Mouse (Mus musculus): Measurements from ENCODE around the gene Atp8b4. TPM values are rescaled to one million over a fixed set of nuclear protein-coding genes. Genes with fewer than 3 reads are reported as not detected.
"Not testable (repeated sequence)": the region's sequence is repeated elsewhere in the genome, so short reads cannot be mapped to it uniquely, and the experiment has no call there.

Gene Atp8b4
- total RNA-seq (2021): under 1 TPM; 0.17 to 0.20 TPM
- long read RNA-seq, experiment 1: 0 reads
- long read RNA-seq, experiment 2: 0 reads

DNA sequence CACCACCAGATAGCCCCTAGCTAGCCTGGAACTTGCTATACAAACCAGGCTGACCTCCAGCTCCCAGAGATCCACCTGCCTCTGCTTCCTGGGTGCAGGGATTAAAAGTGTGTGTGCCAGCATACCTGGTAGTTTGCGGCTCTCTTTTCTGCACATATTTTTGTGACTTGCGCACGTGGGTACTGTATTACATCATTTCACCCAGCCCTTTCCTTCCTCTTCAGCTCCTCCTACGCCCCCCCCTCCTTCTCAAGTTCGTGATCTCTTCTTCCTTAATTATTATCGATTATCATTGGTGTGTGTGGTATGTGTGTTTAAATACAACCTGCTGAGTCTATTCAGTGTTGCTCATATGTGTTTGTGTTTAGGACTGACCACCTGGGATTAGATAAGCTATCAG, at the start of gene Atp8b4:
Gene Atp8b4, minus strand, starts transcription at position 154 of the 400 bp plus-strand sequence.
- intact Hi-C loops (cut with DNase I): no loop called here
- DNase-seq: no peak

DNA sequence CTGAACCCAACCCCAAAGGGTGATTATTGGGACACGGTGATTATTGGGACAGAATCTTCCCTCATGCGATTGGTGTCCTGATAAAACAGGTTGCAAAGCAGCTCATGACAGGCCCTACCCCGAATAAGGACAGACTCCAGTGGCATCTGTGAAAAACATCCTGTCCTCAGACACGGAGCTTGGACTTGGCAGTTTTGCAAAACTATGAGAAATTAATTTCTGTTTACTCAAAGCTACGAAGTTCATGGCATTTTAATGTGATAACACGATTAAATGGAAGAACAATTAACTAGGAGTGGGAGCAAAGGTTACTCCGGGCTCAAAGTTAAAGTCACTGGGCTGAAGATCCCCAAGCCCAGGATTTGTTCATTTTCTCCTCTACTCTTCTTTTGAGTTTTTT, 49.2 kb upstream of the Atp8b4 start:
- no peak for DNase-seq
- intact Hi-C loops (cut with DNase I): no loop called here

DNA sequence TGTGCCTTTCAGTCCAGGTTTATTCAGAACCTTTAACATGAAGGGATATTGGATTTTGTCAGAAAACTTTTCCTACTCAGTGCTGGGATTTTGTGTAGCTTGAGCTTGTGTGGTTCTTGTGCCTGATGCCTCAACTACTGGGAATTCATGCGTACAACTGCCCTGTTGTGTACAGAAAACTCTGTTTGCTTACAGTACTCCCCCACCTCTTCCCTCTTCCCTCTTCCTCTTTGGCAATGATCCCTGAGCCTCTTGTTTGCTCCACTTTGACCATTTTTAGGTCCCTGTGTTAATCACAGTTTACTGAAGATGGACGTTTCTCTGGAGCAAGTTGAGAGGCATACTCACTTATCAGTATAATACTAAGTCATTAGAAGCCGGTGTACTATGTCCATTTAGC, 45.9 kb upstream of the Atp8b4 start:
- intact Hi-C loops (cut with DNase I): no loop called here
- no peak for DNase-seq

DNA sequence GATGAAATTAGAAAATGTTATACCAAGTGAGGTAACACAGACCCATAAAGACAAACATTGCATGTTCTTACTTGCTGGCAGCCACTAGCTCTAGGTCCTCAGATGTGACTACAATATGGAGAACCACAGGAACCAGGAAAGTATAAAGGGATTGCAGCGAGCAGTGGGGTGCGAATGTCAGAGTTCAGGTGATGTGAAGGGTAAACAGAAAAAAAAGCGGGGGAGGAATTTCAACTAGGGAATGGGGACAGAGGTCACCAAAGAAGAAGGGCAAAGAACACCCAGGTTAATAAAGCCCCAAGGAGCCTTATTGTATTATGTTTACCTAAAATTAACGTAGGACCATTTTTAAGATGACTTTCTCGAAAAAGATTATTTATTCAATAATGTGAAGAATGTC, 44.8 kb upstream of the Atp8b4 start:
- intact Hi-C loops (cut with DNase I): no loop called here
- no peak for DNase-seq

DNA sequence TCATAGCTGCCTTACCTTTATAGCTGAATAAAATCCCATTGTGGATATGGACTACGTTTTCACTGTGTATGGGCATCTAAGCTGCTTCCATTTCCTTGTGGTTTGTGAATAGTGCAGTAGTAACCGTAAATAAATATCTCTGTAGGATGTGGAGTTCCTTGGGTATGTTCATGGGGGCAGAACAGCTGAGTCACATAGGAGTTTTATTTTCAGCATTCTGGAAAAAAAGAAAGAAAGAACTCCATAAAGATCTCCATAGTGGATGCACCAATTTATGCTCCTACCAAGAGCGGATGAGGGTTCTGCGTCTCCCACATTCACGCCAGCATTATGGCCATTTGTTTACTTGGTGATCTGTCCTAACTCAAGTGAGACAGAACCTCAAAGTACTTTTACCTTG, 41.7 kb upstream of the Atp8b4 start:
- DNase-seq: no peak
- intact Hi-C loops (cut with DNase I): no loop called here

DNA sequence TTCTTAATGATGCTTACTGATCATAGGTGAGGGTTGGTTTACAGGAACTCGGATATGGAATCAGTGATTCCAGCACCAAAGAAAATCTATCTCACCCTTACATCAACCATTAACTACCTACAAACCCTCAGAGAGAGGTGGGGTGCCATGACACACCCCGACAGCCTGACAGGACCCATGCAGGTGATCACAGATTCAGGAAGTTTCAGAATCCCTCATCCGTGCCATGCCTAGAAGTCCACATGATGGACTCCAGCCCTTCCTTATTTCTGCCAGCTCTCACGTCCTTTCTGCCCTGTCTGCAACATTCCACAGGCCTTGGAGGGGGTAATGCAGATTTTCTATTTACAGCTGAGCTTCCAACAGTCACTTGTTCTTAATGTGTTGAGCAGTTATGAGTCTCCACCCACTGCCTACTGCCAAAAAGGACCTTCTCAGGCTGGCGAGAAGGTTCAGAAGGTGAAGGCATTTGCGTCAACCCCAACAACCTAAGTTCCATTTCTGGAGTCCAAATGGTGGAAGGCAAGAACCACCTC, 40.0 kb upstream of the Atp8b4 start:
- intact Hi-C loops (cut with DNase I): no loop called here
- DNase-seq: no peak

DNA sequence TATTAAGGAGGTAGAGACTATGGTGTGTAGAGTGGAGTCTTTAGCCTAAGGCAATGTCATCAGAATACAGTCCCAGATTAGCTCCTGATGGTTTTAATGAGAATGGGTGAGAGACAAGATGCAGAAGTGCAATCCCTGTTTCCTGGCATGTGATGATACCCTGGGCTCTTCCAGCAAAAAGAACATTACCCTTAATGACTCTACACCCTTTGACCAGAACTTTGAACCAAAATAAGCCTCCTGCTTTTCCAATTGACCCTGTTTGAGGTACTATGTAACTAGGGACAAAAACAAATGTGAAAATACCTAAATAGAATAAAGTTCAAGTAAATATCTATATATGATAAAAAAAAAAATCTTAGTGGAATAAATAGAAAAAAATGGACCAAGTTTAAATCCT, 37.2 kb upstream of the Atp8b4 start:
- DNase-seq: no peak
- intact Hi-C loops (cut with DNase I): no loop called here

DNA sequence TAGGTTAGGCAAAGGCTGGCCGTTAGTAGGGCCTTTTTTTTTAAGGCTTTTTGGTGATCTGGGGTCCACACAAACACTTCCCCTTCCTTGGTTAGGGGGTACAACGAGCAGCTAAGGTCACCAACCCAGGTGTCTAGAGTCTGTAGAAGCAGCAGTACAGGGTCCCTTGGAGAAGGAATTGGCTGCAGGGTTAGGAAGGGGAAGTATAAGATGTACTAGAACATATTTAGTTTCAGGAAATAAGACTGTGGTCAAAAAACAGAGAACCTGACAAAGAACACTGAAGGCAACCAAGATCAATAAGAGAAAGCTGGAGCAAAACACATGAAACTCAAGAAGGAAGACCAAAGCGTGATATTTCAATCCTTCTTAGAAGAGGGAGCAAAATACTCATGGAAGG, 30.1 kb upstream of the Atp8b4 start:
- intact Hi-C loops (cut with DNase I): no loop called here
- no peak for DNase-seq

DNA sequence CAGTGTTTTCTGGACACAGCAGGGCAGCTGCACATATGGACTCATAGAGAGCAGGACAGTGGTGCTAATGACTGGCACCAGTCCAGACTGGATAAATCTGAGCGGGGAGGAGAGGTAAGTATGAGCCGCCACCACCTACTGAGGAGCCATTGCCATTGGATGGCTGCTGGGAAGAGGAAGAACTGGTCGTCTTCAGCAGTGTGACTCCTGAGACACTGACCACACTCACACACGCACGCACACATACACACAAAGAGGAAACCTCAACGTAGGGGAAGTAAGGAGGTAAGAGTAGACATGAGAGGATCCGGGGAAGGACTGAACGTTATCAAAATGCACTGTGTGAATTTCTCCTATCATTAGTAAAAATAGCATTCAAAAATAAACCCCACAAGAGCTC, 27.0 kb upstream of the Atp8b4 start:
- intact Hi-C loops (cut with DNase I): loop anchor here (10.0 kb wide), 1 partner anchor 633 kb away; no protein-coding TSS in a partner anchor
- no peak for DNase-seq

DNA sequence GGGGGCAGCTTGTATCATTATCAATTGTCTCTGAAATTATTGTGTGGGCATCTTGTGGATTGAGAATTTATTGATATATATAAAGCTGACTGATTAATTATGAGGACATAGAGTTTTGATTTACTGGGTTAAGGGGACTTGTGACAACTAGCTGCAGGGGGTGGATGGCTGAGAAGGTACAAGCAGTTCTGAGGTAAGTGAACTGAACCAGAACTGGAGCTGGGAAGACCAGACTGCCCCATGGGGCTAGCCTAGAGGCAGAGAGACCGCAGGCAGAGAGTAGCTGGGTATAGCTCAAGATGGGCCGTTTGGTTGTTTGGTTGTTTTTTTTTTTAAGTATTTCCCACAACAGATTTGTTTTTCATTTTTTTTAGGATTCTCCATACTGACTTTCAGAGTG, 23.8 kb upstream of the Atp8b4 start:
- DNase-seq: no peak
- intact Hi-C loops (cut with DNase I): loop anchor here (5.0 to 10.0 kb wide), 2 partner anchors 92 to 629 kb away; no protein-coding TSS in a partner anchor

DNA sequence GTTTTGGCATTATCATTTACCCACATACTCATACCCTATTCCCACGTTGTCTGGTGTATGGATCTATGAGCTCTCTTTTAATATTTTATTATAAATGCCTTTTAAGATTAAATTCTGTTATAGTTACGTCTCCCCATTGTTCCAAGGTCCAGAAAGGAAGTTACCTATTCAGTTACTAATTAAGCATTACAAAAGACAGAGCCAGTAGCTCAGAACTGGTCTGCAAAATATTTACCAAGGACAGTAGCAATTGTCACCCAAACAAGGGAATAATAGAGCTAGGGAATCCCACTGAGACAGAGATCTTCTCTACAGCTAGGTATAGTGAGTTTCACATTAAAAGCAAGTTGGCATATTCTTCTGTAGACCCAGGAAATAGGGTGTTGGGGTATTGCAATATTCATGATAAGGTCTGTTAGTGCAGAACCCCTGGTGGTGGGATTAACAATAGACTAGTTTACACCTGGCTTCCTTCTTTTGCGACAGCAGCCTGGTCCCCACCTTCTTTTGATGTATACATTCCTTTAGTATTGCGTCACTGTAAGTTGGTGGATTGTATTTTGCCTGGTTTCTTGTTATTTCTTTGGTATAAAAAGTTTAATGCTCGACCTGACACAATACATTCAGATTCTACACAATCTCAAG, 22.7 kb upstream of the Atp8b4 start:
- intact Hi-C loops (cut with DNase I): loop anchor here (5.0 to 10.0 kb wide), 2 partner anchors 91 to 628 kb away; no protein-coding TSS in a partner anchor
- DNase-seq: not testable (repeated sequence)

DNA sequence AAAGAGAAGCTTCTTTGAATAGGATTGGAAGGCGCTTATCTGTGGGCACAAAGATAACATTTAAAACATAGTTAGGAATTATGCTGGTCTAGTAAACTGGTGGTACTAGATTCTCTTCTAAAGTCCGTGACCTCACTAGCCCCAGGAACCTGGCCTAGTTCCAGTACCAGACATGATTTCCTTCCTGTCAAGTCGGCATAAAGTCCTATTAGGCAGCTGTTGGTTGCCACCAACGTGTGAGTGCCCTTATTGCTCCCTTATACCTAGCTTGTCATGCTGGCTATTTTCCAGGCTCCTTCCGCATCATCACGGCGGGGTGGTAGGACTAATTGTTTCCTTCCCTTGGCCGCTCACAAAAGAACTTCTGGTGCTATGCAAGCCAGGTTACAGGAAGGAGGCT, 21.6 kb upstream of the Atp8b4 start:
- DNase-seq: no peak
- intact Hi-C loops (cut with DNase I): loop anchor here (5.0 to 10.0 kb wide), 2 partner anchors 90 to 627 kb away; no protein-coding TSS in a partner anchor

DNA sequence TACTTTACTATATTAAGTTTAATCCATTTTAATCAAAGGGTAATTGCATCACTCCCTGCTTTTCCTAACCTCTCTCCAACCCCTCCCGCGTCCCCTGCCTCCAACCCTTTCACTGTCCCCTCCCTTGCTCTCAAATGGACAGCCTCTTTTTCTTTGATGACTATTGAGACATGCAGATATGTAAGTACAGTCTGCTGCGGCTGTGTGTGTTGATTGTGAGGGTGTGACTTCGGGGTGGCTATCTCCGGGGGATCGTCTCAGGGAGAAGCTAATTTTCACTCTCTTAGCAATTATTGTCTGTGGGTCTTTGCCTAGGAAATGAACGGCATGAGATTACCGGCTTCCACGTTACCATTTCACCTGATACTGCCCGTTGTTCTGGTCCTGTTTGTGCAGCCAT, 21.0 kb upstream of the Atp8b4 start:
- no peak for DNase-seq
- intact Hi-C loops (cut with DNase I): loop anchor here (5.0 to 10.0 kb wide), 2 partner anchors 89 to 627 kb away; no protein-coding TSS in a partner anchor

DNA sequence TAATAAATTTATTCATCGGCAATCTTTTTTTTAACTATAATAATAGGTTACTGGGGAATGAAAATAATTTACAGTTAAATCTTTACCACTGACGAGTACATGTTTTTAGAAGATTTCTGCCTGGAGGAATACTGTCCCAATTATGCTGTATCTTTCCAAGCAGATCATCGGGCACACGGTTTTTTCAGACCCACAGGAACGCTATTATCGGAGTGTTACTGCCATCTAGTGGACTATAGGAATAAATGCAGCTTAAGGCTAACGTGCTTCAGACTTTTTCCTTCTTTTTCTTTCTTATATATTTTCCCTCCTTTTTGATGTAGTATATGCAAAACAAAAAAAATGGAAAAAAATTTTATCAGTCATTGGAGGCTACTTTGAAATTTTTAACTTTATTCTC, 20.4 kb upstream of the Atp8b4 start:
- no peak for DNase-seq

DNA sequence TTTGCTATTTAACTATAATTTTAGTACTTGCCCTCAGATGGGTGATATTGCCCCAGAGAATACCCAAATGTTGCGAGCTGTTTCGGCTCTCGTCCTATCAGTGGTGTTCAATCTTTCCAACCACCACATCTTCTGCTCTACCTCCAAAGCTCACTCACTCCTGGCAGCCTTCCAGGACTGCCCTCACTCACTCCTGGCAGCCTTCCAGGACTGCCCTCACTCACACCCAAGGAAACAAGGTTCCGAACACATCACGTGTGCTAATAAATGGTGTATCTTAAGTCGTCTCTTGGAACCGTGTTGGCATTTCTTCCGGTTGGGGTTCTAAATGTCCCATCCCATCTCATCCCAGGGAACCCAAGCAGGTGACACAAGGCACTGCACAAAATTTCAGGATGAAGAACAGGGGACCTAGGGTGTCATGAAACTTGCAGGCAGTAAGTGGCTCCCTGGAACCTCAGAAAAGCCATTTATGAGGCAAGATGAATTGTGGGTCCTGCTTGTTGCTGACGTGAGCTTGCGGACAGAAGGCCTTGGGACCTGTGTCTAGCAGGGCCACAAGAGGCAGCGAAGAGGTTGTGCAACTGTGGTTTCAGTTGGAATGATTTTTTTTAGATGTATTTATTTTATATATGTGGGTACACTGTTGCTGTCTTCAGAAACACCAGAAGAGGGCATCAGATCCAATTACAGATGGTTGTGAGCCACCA, 19.6 kb upstream of the Atp8b4 start:
- DNase-seq: no peak
- intact Hi-C loops (cut with DNase I): loop anchor here (5.0 to 10.0 kb wide), 3 partner anchors 88 to 625 kb away; no protein-coding TSS in a partner anchor

More for the DNA sequence above, 20.4 kb upstream of the Atp8b4 start:
- intact Hi-C loops (cut with DNase I): loop anchor here (5.0 to 10.0 kb wide), 2 partner anchors 89 to 626 kb away; no protein-coding TSS in a partner anchor

DNA sequence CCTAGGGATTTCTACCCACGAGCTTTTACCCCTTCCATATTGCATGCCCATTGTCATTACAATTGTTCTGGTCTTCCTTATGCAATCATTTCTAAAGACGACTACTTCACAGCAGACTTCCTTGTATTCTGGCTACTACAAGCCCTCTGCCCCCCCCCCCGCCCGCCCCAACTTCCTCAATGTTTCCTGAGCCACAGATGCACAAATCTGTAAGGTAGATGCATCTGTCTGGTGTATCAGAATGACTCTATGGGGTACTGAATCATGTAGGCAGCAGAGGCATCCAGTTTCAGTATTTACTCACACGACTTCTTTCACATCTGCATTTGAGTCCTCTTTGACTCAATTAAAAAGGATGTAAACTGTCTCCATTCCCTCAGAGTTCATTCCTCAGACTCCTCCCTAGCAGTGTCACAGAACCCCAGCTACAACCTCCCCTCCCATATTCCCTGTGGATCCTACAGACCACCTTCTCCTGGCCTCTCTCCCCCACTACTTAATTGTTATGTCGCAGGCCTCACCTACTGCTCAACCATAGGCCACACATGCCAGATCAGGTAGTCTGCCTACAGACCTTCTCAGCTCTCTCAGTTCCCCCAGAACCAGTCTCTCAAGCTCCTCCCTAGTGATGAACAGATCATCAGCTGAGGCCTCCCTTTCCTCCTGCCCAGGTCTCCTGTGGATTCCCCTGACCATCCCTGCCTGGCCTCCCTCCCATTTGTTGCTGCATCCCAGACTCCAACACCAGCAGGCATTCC, 14.8 kb upstream of the Atp8b4 start:
- no peak for DNase-seq
- intact Hi-C loops (cut with DNase I): loop anchor here (10.0 kb wide), 1 partner anchor 510 kb away; no protein-coding TSS in a partner anchor

DNA sequence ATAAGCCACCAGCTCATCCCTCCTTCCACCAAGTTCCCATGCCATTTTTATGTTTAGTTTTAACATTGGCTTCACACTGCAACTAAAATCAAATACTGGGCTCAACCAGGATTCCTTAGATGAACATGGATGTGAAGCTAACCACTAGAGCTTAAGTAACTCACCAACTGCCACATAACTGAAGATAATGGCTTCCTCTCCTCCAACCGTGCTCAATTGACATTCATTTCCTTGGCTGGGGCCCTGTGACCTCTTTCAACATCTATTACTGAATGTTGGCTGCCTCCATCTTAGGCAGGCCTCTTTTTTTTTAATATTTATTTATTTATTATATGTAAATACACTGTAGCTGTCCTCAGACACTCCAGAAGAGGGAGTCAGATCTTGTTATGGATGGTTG, 7.8 kb upstream of the Atp8b4 start:
- intact Hi-C loops (cut with DNase I): no loop called here
- DNase-seq: no peak

DNA sequence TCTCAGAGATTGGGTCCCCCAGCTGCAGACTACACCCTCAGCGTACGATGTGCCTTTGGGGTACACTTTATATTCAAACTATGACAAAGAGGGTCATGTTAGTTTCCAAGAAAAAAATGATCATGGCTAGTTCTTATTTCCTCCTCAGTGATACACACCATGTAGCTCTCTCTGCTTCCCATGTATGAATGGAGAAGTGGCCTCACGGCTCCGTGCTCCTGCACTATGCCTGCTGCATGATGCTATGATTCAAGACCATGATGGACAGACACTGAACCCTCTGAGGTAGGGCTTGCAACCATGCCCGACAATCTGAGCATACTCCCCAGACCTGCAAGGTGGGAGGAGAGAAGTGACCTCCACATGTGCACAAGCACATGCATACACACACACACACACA, 7.0 kb upstream of the Atp8b4 start:
- no peak for DNase-seq
- intact Hi-C loops (cut with DNase I): no loop called here

DNA sequence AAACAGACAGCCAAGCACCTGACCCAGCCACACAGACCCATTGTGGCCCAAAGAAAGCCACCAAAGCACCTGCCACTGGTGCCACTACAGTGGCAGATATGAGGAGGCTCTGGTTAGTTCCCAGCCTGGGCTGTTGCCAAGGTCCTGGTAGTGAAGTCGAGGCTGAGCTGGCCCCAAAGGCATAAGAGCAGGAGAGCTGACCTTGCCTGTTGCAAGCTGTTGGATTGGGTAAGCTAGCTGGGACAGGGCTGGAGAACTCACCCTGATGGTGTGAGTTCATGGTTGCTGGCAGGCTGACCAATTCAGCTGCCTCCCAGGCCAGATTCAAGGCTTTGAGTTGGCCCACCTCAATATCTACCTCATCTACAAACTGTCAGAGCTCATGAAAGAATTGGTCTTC, 4.7 kb upstream of the Atp8b4 start:
- intact Hi-C loops (cut with DNase I): no loop called here
- peak in 1 of 2 experiments; percentile 27 for DNase-seq

DNA sequence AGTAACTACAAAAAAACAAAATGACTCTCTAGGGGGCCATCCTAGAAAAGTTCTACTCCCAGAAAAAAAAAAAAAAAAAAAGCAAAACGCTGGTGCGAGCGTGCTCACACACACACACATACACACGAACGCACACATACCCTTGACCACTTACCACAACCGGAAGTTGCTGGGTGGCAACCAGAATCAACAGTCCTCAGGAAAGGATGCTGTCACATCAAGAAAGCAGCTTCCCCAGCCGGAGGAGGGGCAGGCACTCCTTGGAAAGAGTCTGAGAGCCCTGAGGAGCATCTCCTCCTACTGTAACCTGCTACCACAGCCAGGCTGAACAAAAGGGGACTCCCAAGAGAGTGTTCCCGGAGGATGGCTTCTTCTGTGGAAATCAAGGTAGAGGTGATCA, 744 bp downstream of the Atp8b4 start:
- intact Hi-C loops (cut with DNase I): no loop called here
- DNase-seq: no peak

Data from gastrocnemius, postnatal 36 days (tissue).